Mouse (Mus musculus) cerebellum, adult 2 months (tissue): ENCODE measurements at regions not wholly inside any gene's neighbourhood (a gene's known extent, or its start where the extent isn't known, plus 50 kb on each side); places are given as distances from the start of the nearest gene placed in this dataset.

Experiments
- DNase-seq, 2 experiments: peaks; one replicate each; pipeline ENCODE4 v3.0.0; 2021
- H3K27ac ChIP-seq: fragments of 200-500 bp; 2 replicates; pipeline ENCODE4 v1.5.1; 2012; ENCODE audit warnings: low read length, control low read depth, inconsistent platforms; ENCODE audit not compliant: insufficient read depth
- H3K27me3 ChIP-seq: fragments of 200-500 bp; 2 replicates; pipeline ENCODE4 v1.6.1; 2012; ENCODE audit warnings: inconsistent platforms, mild to moderate bottlenecking, low read length, moderate library complexity; ENCODE audit not compliant: control insufficient read depth, insufficient read depth
- H3K4me1 ChIP-seq: fragments of 200-500 bp; 2 replicates; pipeline ENCODE4 v1.6.1; 2011; ENCODE audit warnings: low read length; ENCODE audit not compliant: control insufficient read depth, insufficient read depth
- H3K4me3 ChIP-seq: fragments of 200-500 bp; replicated peaks from 2 replicates; pipeline ENCODE3; 2011; ENCODE audit warnings: mild to moderate bottlenecking, low read depth, low read length, control low read depth; ENCODE audit not compliant: insufficient read depth
- CTCF ChIP-seq: fragments of 200-500 bp; IDR thresholded peaks from 2 replicates; pipeline ENCODE4 v1.5.1; 2011; ENCODE audit warnings: low read depth, mild to moderate bottlenecking, control low read depth, low read length, moderate library complexity, borderline replicate concordance; ENCODE audit not compliant: insufficient read depth
- POLR2A ChIP-seq: fragments of 200-500 bp; IDR thresholded peaks from 2 replicates; pipeline ENCODE4 v1.6.1; 2011; ENCODE audit warnings: low read length, control low read depth, borderline replicate concordance; ENCODE audit not compliant: insufficient read depth
- WGBS: fragments of 180-500 bp; shearing (Covaris S2); methylation state at CpG from one replicate; pipeline ENCODE4 v1.1.7; 2018; 5-methylcytosine and 5-hydroxymethylcytosine counted together

- no peak overlapping the region for H3K4me3 ChIP-seq
- H3K27ac ChIP-seq: no peak overlapping the region
- TF ChIP-seq POLR2A: no peak
- TF ChIP-seq CTCF: no peak
- WGBS: 78% methylated on average over 11 of the region's 11 CpGs
- no peak for DNase-seq
- H3K4me1 ChIP-seq: no peaks in the 10 kb centered on the region
- H3K27me3 ChIP-seq: no peaks in the 10 kb centered on the region
Observed at GRCm38 (mm10) chr13:116243272-116243784, 66.2 kb downstream of the Isl1 start.

- DNase-seq: no peak
- WGBS: 7% methylated on average over 3 of the region's 3 CpGs
- no peaks in the 10 kb centered on the region for H3K4me1 ChIP-seq
- TF ChIP-seq POLR2A: no peak
- TF ChIP-seq CTCF: no peak
- H3K27ac ChIP-seq: no peak overlapping the region
- H3K27me3 ChIP-seq: no peaks in the 10 kb centered on the region
- H3K4me3 ChIP-seq: no peak overlapping the region
Observed at GRCm38 (mm10) chr13:116215101-116215500, 94.4 kb downstream of the Isl1 start.

GRCm38 (mm10) chr13:116213843-116214829, 95.4 kb downstream of the Isl1 start:
- Histone ChIP-seq H3K4me3 (no peak overlapping the region), H3K27me3 (no peaks in the 10 kb centered on the region), H3K27ac (no peak overlapping the region), H3K4me1 (no peaks in the 10 kb centered on the region)
- 27% methylated on average over 6 of the region's 6 CpGs for WGBS
- TF ChIP-seq CTCF: no peak
- no peak for TF ChIP-seq POLR2A
- DNase-seq: no peak

GRCm38 (mm10) chr13:116201177-116201920, 108.1 kb downstream of the Isl1 start:
- no peak for DNase-seq

GRCm38 (mm10) chr13:116187059-116187458, 122.4 kb downstream of the Isl1 start:
- 58% methylated on average over 7 of the region's 7 CpGs for WGBS

More at GRCm38 (mm10) chr13:116201177-116201920, 108.1 kb downstream of the Isl1 start:
- H3K4me1 ChIP-seq: no peaks in the 10 kb centered on the region
- WGBS: 5% methylated on average over 11 of the region's 11 CpGs
- H3K27ac ChIP-seq: no peak overlapping the region
- no peaks in the 10 kb centered on the region for H3K27me3 ChIP-seq
- TF ChIP-seq POLR2A (no peak), CTCF (no peak)
- no peak overlapping the region for H3K4me3 ChIP-seq

GRCm38 (mm10) chr13:116177781-116178180, 131.7 kb downstream of the Isl1 start:
- H3K27me3 ChIP-seq: no peaks in the 10 kb centered on the region
- DNase-seq: no peak
- H3K4me1 ChIP-seq: no peaks in the 10 kb centered on the region
- WGBS: 14% methylated on average over 3 of the region's 3 CpGs
- H3K27ac ChIP-seq: no peak overlapping the region
- H3K4me3 ChIP-seq: no peak overlapping the region
- TF ChIP-seq CTCF: no peak
- no peak for TF ChIP-seq POLR2A

More at GRCm38 (mm10) chr13:116187059-116187458, 122.4 kb downstream of the Isl1 start:
- H3K27ac ChIP-seq: no peak overlapping the region
- no peak overlapping the region for H3K4me3 ChIP-seq
- H3K4me1 ChIP-seq: no peaks in the 10 kb centered on the region
- no peak for DNase-seq
- H3K27me3 ChIP-seq: no peaks in the 10 kb centered on the region; the same call in 1 of the 2 replicates
- no peak for TF ChIP-seq CTCF
- TF ChIP-seq POLR2A: no peak

- H3K4me3 ChIP-seq: no peak overlapping the region
Observed at GRCm38 (mm10) chr13:116174976-116175375, 134.5 kb downstream of the Isl1 start.

More at GRCm38 (mm10) chr13:116174976-116175375, 134.5 kb downstream of the Isl1 start:
- WGBS: 3% methylated on average over 3 of the region's 3 CpGs
- Histone ChIP-seq H3K4me1 (no peaks in the 10 kb centered on the region), H3K27me3 (no peaks in the 10 kb centered on the region), H3K27ac (no peak overlapping the region)
- DNase-seq: no peak
- no peak for TF ChIP-seq POLR2A
- TF ChIP-seq CTCF: no peak
